Mouse (Mus musculus): ENCODE measurements at regions not wholly inside any gene's neighbourhood (a gene's known extent, or its start where the extent isn't known, plus 50 kb on each side); places are given as distances from the start of the nearest gene placed in this dataset.

- Histone ChIP-seq H3K9me3 (no peaks in the 10 kb centered on the region), H3K27ac (no peak overlapping the region), H3K4me3 (replicated peaks) (no peak overlapping the region), H3K9ac (no peak overlapping the region), H3K27me3 (no peaks in the 10 kb centered on the region), H3K4me2 (no peak overlapping the region), H3K36me3 (replicated peaks) (no peaks in the 10 kb centered on the region), H3K4me1 (no peaks in the 10 kb centered on the region)
- 86% methylated on average over 7 of the region's 7 CpGs for WGBS
- ATAC-seq (ENCODE audit: low FRiP score): no peak
Measured at GRCm38 (mm10) chr1:30362072-30362769, 511.5 kb downstream of the Phf3 start.

DNA sequence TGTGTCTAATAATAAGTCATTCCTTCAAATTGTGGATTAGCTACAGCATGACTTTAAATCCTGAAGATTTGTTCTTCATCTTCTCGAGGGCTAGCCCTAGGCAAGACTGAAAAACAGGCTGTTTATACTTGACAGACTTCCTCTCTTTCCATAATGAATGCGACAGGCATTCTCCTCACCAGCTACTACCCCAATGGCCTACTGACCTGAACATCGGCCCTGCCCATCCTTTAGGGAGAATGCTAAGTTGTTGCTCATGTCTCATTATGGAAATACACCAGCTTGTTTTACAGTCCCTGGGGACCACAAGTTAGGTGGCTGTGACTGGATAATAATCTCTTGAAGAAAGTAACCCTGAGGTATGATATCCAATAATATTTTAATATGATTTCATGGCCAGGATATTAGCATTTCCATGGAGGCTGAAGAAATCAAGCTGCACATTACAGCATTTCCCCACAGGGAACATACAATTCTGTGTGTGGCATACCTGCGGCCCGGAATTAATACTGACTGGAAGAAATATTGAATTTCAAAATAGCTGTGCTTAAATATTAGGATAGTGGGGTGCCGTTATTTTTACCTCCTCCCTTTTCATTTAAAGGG, 553.0 kb downstream of the Phf3 start:
- ATAC-seq (ENCODE audit: low FRiP score): no peak
- H3K4me3 ChIP-seq (replicated peaks): no peak overlapping the region
- WGBS: 88% methylated on average over 6 of the region's 6 CpGs

DNA sequence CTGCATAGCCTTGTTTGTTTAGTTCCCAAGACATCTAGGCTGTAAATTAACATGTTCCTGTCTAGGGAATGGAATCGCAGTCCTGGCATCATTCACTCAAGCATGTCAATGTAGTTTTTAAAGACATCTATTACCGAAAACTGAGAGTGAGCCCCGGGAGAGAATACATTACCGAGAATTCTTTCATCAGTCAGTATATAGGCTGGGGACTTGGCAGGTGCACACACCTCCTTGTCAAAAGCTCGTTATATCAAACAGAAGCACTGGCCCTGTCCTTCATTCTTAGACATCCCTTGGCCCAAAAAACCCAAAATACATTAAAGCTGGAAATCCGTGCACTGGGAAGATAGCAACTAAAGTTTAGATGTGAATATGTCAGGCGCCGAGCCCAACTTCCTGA, 555.5 kb downstream of the Phf3 start:
- no peak overlapping the region for H3K4me2 ChIP-seq
- no peak overlapping the region for H3K9ac ChIP-seq
- no peak overlapping the region for H3K27ac ChIP-seq
- 84% methylated on average over 8 of the region's 8 CpGs for WGBS
- H3K4me1 ChIP-seq: no peaks in the 10 kb centered on the region
- H3K9me3 ChIP-seq: no peaks in the 10 kb centered on the region
- ATAC-seq (ENCODE audit: low FRiP score): no peak
- H3K4me3 ChIP-seq (replicated peaks): no peak overlapping the region
- no peaks in the 10 kb centered on the region for H3K36me3 ChIP-seq (replicated peaks)
- H3K27me3 ChIP-seq: no peaks in the 10 kb centered on the region

More for the DNA sequence above, 553.0 kb downstream of the Phf3 start:
- Histone ChIP-seq H3K4me2 (no peak overlapping the region), H3K36me3 (replicated peaks) (no peaks in the 10 kb centered on the region), H3K27me3 (no peaks in the 10 kb centered on the region), H3K27ac (no peak overlapping the region), H3K9me3 (no peaks in the 10 kb centered on the region), H3K9ac (no peak overlapping the region), H3K4me1 (no peaks in the 10 kb centered on the region)

DNA sequence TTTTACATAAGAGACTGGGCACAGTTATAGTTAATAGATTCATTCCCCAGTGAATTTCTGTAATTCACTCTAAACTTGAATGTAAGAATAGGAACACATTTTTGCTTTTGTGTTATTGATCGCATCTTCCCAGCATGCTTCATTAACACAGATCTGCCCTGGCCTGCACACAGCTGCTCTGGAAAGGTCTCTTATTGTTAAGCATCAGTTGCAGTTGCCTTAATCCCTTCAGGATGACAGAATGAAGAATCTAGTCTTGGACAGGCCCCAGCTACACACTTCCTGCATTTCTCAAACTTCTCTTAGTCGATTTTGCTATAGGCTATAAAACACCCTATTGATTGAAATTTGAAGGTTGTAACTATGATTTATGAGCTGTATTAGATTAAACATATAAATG, 584.6 kb downstream of the Phf3 start:
- Histone ChIP-seq H3K9me3 (no peaks in the 10 kb centered on the region), H3K9ac (no peak overlapping the region), H3K4me3 (replicated peaks) (no peak overlapping the region), H3K4me1 (no peaks in the 10 kb centered on the region), H3K27me3 (no peaks in the 10 kb centered on the region), H3K4me2 (no peak overlapping the region), H3K27ac (no peak overlapping the region), H3K36me3 (replicated peaks) (no peaks in the 10 kb centered on the region)
- no peak for ATAC-seq (ENCODE audit: low FRiP score)
- 59% methylated on average over 2 of the region's 2 CpGs for WGBS

DNA sequence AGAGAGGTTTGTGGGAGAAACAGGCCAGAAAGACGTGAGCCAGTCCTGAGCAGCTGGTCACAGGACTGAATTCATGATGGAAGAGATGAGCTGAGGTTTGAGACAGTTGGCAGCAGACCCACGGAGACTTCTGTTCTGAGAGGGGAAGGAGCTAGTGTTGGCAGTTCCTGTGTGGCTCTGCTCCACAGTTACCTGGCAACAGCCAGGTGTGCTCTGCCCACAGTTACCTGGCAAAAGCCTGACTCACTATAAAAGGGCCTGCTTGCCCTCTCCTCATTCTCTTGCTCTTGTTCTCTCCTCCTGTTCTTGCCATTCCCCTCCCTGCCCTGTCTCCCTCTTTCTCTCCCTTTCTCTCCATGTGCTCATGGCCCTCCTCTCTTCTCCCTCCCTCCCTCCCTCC, 611.3 kb downstream of the Phf3 start:
- WGBS: 59% methylated on average over 2 of the region's 2 CpGs
- H3K4me3 ChIP-seq (replicated peaks): no peak overlapping the region
- H3K27ac ChIP-seq: no peak overlapping the region
- H3K4me1 ChIP-seq: no peaks in the 10 kb centered on the region
- ATAC-seq (ENCODE audit: low FRiP score): no peak
- no peak overlapping the region for H3K9ac ChIP-seq
- H3K4me2 ChIP-seq: no peak overlapping the region
- no peaks in the 10 kb centered on the region for H3K36me3 ChIP-seq (replicated peaks)
- no peaks in the 10 kb centered on the region for H3K9me3 ChIP-seq
- H3K27me3 ChIP-seq: no peaks in the 10 kb centered on the region

GRCm38 (mm10) chr1:30259547-30259946, 614.2 kb downstream of the Phf3 start:
- no peak overlapping the region for H3K27ac ChIP-seq
- H3K9ac ChIP-seq: no peak overlapping the region
- WGBS: 73% methylated on average over 3 of the region's 3 CpGs
- H3K4me1 ChIP-seq: no peaks in the 10 kb centered on the region
- H3K36me3 ChIP-seq (replicated peaks): no peaks in the 10 kb centered on the region
- no peak overlapping the region for H3K4me2 ChIP-seq
- H3K27me3 ChIP-seq: no peaks in the 10 kb centered on the region
- H3K4me3 ChIP-seq (replicated peaks): no peak overlapping the region
- ATAC-seq (ENCODE audit: low FRiP score): 0 out of 2 replicates have a peak, but pooled peaks have one; percentile 49
- H3K9me3 ChIP-seq: no peaks in the 10 kb centered on the region

DNA sequence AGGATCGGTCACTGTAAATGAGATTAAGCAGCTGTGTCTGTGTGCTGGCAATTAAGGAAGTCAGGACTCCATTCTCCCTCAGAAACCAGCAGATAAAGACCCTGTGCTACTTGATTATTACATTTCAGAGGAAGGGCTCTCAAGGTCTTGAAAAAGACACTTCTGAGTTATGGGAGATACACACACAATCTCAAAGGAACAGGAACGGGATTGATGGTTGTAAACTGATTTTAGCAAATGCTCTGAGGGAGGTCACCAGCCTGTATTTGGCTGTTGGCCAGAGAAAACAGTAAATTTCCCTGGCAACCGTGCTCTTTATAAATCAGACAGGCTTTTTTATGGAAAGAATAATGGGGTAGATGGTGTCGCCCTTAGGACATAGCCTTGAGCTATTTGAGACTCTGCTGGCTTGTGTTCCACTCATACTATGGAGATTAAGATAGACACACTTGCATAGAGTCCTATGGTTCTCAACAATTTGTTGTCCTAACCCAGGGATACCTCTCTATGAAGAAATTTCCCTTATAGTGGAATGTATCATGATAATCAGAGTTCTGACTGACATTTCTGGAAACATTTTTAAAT, 656.9 kb downstream of the Phf3 start:
- Histone ChIP-seq H3K4me1 (no peaks in the 10 kb centered on the region), H3K4me3 (replicated peaks) (no peak overlapping the region), H3K27ac (no peak overlapping the region), H3K27me3 (no peaks in the 10 kb centered on the region), H3K36me3 (replicated peaks) (no peaks in the 10 kb centered on the region), H3K9me3 (no peaks in the 10 kb centered on the region), H3K4me2 (no peak overlapping the region), H3K9ac (no peak overlapping the region)
- WGBS: 69% methylated on average over 4 of the region's 4 CpGs
- ATAC-seq (ENCODE audit: low FRiP score): no peak

DNA sequence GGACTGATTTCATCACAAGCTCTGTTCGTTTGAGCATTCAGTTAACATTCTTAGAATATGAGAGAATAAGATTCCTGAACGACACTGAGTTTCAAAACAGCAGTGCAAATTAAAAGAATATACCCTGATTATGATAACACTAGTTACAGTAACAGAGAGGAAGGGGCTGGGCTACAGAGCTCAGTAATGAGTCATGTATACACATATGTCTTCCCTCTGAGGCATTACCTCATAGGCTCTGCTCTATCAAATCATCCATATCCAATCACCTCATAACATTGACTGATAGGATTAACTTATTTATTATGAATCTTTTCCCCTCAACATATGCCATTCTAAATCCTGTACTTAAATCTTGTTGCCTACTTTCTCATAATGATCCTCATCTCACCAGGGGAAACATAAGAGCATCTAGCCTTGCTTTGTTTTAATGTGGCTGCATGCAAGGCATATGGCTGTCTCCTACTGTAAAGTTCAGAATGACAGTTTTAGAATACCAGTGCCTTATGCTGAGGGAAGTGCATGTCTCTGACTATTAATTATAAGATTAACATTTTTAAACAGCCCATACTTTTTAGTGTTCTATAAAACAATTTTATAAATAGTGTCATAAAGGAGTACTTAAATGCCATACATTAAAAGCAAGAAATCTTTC, 669.0 kb downstream of the Phf3 start:
- Histone ChIP-seq H3K27me3 (no peaks in the 10 kb centered on the region), H3K9me3 (no peaks in the 10 kb centered on the region), H3K4me1 (no peaks in the 10 kb centered on the region), H3K36me3 (replicated peaks) (no peaks in the 10 kb centered on the region), H3K4me3 (replicated peaks) (no peak overlapping the region), H3K9ac (no peak overlapping the region), H3K4me2 (no peak overlapping the region), H3K27ac (no peak overlapping the region)
- WGBS: 80% methylated on average over 2 of the region's 2 CpGs
- ATAC-seq (ENCODE audit: low FRiP score): no peak

DNA sequence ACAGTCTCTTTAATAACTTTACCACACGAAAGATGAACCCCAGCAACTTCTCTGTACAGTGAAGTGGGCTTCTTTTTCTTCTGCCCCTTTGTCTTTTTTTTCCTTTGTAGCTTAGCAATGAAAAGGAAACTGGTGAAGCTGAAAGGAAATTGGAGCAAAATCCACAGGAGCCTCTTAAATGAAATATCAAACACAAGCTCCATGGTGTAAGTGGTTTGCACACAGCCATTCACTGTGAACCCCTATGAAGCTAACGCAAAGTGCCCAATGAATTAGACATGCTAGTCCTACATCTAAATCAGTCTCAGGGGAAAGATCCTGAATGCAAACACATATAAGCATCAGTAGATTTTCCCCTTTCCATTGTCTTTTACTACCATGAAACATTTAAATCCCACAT, 697.5 kb downstream of the Phf3 start:
- no peak for ATAC-seq (ENCODE audit: low FRiP score)
- Histone ChIP-seq H3K4me2 (no peak overlapping the region), H3K27me3 (no peaks in the 10 kb centered on the region), H3K27ac (no peak overlapping the region), H3K9me3 (no peaks in the 10 kb centered on the region), H3K4me3 (replicated peaks) (no peak overlapping the region), H3K4me1 (0 out of 2 replicates have a peak, but pooled peaks cover 4% of the 10 kb centered on the region), H3K36me3 (replicated peaks) (no peaks in the 10 kb centered on the region), H3K9ac (no peak overlapping the region)
- WGBS: 42% methylated on average over 2 of the region's 2 CpGs

- H3K4me2 ChIP-seq: no peak overlapping the region
- H3K4me3 ChIP-seq (replicated peaks): no peak overlapping the region
- no peaks in the 10 kb centered on the region for H3K36me3 ChIP-seq (replicated peaks)
- no peaks in the 10 kb centered on the region for H3K27me3 ChIP-seq
- H3K9ac ChIP-seq: no peak overlapping the region
- H3K9me3 ChIP-seq: no peaks in the 10 kb centered on the region
- ATAC-seq (ENCODE audit: low FRiP score): no peak
- no peaks in the 10 kb centered on the region for H3K4me1 ChIP-seq
- no peak overlapping the region for H3K27ac ChIP-seq
- WGBS: 86% methylated on average over 4 of the region's 4 CpGs
Measured at GRCm38 (mm10) chr1:30144997-30145396, 728.7 kb downstream of the Phf3 start.

DNA sequence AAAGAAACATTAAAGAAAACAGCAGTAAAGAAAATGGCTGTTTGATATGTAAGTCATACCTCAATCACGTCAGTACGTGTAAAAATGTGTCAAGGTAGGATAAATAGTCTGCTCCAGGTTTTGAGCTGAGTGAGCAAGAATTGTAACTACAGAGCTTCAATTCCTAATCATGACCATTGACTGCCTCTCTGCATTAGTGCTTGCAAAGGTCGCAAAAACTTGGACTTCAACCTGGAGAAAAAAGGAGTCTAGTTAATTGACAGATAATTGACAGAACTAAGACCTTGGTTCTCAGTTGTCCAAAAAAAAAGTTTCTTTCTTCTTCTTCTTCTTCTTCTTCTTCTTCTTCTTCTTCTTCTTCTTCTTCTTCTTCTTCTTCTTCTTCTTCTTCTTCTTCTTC, 759.5 kb downstream of the Phf3 start:
- Histone ChIP-seq H3K27me3 (no peaks in the 10 kb centered on the region), H3K9me3 (no peaks in the 10 kb centered on the region), H3K9ac (no peak overlapping the region), H3K27ac (no peak overlapping the region), H3K4me3 (replicated peaks) (no peak overlapping the region), H3K4me1 (no peaks in the 10 kb centered on the region), H3K4me2 (no peak overlapping the region), H3K36me3 (replicated peaks) (no peaks in the 10 kb centered on the region)
- 89% methylated on average over 3 of the region's 3 CpGs for WGBS
- no peak for ATAC-seq (ENCODE audit: low FRiP score)
